Mouse (Mus musculus): ENCODE results near the gene Hand1.

Hand1 gene

GRCm38 (mm10) chr11:57802511-57802870 lies 30.1 kb downstream of the Hand1 start:
- DNase-seq (ENCODE audit: low read depth, low spot score) = no peak

GRCm38 (mm10) chr11:57801766-57802510 lies 30.7 kb downstream of the Hand1 start:
- no peak for DNase-seq (ENCODE audit: low read depth, low spot score)

- DNase-seq (ENCODE audit: low read depth, low spot score) = peak; percentile 84
Measured at GRCm38 (mm10) chr11:57800971-57801765, 31.4 kb downstream of the Hand1 start, which contains the start of gene Sap30l. Sap30l (plus strand) TSS chr11:57801637.

DNA sequence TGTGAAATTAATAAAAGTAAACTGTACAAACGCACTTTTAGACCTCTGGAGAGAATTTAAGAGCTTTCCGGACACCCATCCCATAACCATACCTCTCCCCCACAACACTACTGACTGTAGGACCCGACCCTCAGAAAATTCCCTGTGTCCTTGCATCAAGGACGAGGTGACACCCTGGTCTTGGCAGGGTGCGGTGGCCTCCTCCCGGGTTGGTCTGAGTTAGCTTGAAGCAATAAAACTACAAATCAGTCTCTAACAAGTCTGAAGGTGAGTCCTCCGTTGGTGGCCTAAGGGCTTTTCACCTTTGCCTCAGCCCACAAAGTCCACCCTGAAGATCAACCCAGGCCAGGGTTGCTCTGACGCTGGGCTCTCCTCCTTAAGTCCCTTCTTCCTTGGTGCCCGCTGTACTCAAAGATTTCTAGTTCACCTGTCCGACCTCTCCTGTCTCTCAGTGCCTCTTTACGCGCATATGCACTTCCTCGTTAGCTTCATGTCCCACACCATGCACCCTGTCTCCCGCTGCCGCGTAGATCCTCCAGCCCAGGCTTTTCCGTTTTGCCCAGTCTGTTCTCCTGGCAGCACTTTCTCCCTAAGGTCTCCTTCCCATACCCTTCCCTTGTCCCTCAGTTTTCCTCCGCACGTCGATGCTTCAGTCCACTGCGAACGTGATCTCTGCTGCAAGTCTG lies 32.2 kb downstream of the Hand1 start:
- no peak for DNase-seq (ENCODE audit: low read depth, low spot score)

- no peak for DNase-seq (ENCODE audit: low read depth, low spot score)
Measured at GRCm38 (mm10) chr11:57799456-57799855, 33.2 kb downstream of the Hand1 start.

GRCm38 (mm10) chr11:57797828-57798227 lies 34.8 kb downstream of the Hand1 start:
- no peak for DNase-seq (ENCODE audit: low read depth, low spot score)

DNA sequence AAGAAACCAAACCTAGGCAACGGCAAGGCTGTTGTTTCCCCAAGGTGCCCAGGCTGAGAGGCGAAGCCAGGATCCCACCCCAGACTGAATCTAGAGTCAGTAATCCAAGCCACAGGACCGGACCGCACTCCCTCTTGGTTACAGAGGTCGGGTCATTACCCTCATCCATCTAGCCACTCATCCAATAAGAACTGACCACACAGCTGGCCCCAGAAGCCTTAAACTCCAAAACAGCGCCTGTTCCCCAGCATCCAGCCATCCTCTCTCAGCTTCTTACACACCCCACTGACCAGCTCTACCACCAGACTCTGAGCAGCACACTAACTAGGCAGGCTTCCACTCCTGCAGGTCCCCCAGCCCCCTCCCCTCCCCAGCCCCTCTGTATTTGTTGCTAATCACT lies 37.5 kb downstream of the Hand1 start:
- no peak for DNase-seq (ENCODE audit: low read depth, low spot score)

DNA sequence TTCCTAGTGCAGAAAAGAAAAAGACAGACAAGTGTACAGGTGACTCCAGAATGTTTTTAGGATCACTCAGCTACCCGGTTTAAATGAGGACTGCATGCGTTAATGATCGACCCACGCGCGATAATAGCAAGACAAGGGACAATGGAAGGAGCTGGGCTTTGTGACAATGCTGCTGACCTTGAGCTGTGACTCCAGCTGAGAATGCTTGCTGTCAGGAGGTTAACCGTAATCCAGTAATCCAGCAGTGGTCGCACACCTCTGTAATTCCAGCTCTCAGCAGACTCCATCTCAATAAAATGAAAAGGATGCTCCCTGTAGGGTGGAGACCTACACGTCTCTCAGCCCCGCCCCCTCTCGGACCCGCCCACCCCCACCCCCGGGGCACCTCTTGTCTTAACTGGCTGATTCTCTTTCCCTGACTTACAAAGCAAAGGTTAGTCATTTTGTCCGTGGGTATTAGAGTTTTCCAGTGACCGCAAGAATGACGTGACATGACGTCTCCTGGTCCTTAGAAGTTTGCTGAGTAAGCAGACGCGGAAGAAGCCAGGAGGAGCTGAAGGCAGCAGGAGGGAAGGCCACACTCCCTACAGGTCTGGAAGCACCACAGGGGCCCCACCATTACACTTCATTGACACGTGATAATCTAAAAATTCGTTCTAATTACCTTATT lies 41.6 kb downstream of the Hand1 start:
- no peak for DNase-seq (ENCODE audit: low read depth, low spot score)

GRCm38 (mm10) chr11:57787913-57788312 lies 44.7 kb downstream of the Hand1 start:
- no peak for DNase-seq (ENCODE audit: low read depth, low spot score)

DNA sequence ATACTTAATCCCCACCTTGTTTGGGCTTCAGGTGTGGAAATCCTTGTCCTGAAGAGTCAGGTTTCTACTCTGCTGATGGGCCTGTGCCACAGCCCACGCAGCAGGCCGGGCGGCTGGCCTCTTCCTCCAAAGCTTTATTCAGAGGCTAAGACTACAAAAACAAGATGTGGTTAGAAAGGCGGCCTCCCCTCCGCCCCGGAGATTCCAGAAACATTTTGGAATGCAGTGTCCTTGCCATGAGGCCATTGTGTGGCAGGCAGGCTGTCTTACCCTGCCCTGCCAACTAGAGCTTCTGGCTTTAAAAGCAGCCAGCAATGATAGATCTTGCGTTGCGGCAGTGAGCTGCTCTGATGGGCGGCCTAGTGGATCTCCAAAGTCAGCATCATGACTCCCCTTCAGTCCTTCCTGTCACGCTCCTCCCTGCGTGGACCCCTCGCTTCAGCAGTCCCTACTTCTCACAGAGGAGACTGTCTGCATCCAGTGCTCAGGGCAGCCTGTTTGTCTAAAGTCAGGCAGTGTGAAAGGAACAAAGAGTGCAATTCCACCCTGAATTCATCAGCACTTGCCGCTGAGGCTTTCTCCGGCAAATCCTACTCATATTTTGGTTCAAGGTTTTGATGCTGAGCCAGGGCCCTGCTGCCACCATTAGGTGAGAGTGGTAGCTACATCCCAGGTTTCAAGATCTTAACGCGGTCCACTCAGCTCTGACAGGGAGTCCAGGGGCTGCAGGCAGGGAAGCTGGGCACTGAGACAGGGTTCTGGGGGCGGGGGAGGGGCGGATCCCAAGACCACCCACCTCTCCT lies 45.8 kb downstream of the Hand1 start:
- peak; percentile 19 for DNase-seq (ENCODE audit: low read depth, low spot score)

DNA sequence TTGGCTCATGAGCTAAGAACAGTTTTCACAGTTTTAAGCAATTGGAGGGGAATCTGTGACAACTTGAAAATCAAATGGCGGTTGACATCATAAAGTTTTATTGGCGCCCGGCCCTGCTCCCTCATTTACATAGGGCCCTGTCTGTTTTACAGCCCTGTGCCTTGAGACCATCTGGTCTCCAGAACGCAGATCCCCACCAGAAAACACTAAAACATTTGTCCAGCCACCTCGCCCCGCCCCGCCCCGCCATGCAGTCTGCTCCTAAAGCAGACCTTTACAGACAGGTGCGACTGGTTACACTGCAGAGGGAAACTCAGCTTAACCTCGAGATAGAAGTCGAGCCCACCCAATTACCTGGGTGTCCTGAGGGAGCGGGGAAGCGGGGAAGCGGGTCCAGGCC lies 52.8 kb downstream of the Hand1 start:
- no peak for DNase-seq (ENCODE audit: low read depth, low spot score)
